Mouse (Mus musculus) midbrain, embryonic 12.5 days (tissue): ENCODE data around the gene Cbarp. TPM values are rescaled to one million over a fixed set of nuclear protein-coding genes. Genes with fewer than 3 reads are reported as not detected.

ENCODE experiments used
- ATAC-seq: fragments of 200-750 bp; cut with Nextera tagmentation; 2 replicates; pipeline ENCODE4 v1.8.0; 2017; ENCODE audit warnings: low read depth, moderate TSS enrichment, moderate library complexity; ENCODE audit not compliant: low FRiP score
- H3K27ac ChIP-seq: fragments of 300-500 bp; sonication (generic); replicated peaks from 2 replicates; pipeline ENCODE4 v1.5.1; 2016; ENCODE audit warnings: mild to moderate bottlenecking
- H3K27me3 ChIP-seq: fragments of 300-500 bp; sonication (generic); 2 replicates; pipeline ENCODE4 v1.6.1; 2016; ENCODE audit warnings: mild to moderate bottlenecking
- H3K36me3 ChIP-seq: fragments of 300-500 bp; sonication (generic); 2 replicates; pipeline ENCODE4 v1.6.1; 2016
- H3K4me1 ChIP-seq: fragments of 300-500 bp; sonication (generic); 2 replicates; pipeline ENCODE4 v1.6.1; 2016
- H3K4me2 ChIP-seq: fragments of 300-500 bp; sonication (generic); replicated peaks from 2 replicates; pipeline ENCODE4 v1.6.1; 2016; ENCODE audit warnings: mild to moderate bottlenecking, moderate library complexity
- H3K4me3 ChIP-seq: fragments of 300-500 bp; sonication (generic); 2 replicates; pipeline ENCODE4 v1.5.1; 2016; ENCODE audit warnings: mild to moderate bottlenecking
- H3K9ac ChIP-seq: fragments of 300-500 bp; sonication (generic); replicated peaks from 2 replicates; pipeline ENCODE4 v1.6.1; 2016; ENCODE audit warnings: mild to moderate bottlenecking, moderate library complexity
- H3K9me3 ChIP-seq: fragments of 300-500 bp; sonication (generic); 2 replicates; pipeline ENCODE4 v1.6.1; 2016; ENCODE audit warnings: mild to moderate bottlenecking
- WGBS: fragments of 180-500 bp; shearing (Covaris S2); methylation state at CpG from one replicate; pipeline ENCODE4 v1.1.7; 2016; 5-methylcytosine and 5-hydroxymethylcytosine counted together
- polyA plus RNA-seq: library from polyadenylated mRNA; unstranded; fragments of >200 nt; fragmentation: Nextera tagmentation; extraction: Ambion mirVana; gene quantifications from 2 replicates; pipeline ENCODE4 v1.2.1, GENCODE M21; 2016

Cbarp gene
- polyA plus RNA-seq, 1 experiment from 2014 or later = 19.3 TPM

GRCm38 (mm10) chr10:80138553-80139438 is 1.8 kb downstream of the Cbarp start, which contains the start of gene Atp5d:
TSS of gene Atp5d (plus strand) at chr10:80138632.
- peak within 1 kb of the TSS; percentile 66 for H3K4me3 ChIP-seq
- H3K4me2 ChIP-seq = peak within 1 kb of the TSS; percentile 95
- 0 out of 2 replicates have a peak, but pooled peaks have one; percentile 3 for ATAC-seq
- H3K9ac ChIP-seq = peak within 1 kb of the TSS; percentile 86
- H3K9me3 ChIP-seq = no peaks in the 10 kb centered on the region
- peaks cover 61% of the 10 kb centered on the region for H3K4me1 ChIP-seq
- H3K36me3 ChIP-seq = peaks cover 18% of the 10 kb centered on the region
- WGBS = under 1% methylated on average over 63 of the region's 94 CpGs
- peaks cover 38% of the 10 kb centered on the region for H3K27me3 ChIP-seq
- H3K27ac ChIP-seq = peak within 1 kb of the TSS; percentile 91

DNA sequence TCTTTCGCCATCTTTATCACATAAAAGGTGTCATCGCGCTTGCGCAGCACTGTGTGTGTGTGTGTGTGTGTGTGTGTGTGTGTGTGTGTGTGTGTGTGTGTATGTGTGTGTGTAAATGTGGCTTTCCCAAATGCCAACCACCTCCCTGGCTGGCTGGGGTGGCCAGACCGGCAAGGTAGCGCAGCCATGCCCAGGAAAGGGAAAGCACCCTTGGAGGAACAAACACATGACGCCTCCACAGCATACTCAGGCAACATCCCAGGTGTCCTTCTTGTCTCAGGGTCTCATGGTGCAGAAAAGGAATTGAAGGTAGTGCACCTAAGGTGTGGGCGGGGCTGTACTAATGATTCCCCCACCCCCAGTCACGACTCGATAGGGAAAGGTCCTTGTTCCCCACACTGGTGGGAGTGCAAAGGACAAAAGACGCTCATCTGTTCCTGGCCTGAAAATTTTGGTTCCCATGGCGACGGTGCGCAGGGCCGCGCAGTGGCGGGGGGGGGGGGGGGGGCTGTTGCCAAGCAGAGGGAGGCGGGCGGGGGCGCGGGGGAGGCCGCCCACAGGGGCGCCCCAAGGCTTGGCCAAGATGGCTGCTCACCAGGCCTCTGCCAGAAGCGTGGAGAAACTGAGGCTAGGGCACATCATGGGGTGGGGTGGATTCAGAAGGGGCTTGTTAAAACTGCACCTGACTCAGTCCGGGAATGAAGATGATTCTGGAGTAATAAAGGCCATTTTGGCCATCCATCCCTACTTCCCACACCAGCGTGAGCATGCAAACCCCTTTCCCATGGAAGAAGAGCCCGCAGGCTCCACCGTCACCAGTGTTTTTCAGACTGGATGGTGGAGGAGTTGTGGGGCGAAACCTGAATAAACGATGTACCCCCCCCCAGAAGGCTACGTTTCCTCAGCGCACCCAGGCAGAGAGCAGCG is 2.7 kb downstream of the Cbarp start:
- peaks cover 24% of the 10 kb centered on the region for H3K36me3 ChIP-seq
- peak overlapping the region; percentile 86 for H3K9ac ChIP-seq
- ATAC-seq = no peak
- 4% methylated on average over 31 of the region's 33 CpGs for WGBS
- peaks cover 44% of the 10 kb centered on the region for H3K27me3 ChIP-seq
- H3K27ac ChIP-seq = peak overlapping the region; percentile 91
- H3K9me3 ChIP-seq = no peaks in the 10 kb centered on the region
- H3K4me3 ChIP-seq = peak overlapping the region; percentile 66
- H3K4me1 ChIP-seq = peaks cover 60% of the 10 kb centered on the region
- H3K4me2 ChIP-seq = peak overlapping the region; percentile 95

DNA sequence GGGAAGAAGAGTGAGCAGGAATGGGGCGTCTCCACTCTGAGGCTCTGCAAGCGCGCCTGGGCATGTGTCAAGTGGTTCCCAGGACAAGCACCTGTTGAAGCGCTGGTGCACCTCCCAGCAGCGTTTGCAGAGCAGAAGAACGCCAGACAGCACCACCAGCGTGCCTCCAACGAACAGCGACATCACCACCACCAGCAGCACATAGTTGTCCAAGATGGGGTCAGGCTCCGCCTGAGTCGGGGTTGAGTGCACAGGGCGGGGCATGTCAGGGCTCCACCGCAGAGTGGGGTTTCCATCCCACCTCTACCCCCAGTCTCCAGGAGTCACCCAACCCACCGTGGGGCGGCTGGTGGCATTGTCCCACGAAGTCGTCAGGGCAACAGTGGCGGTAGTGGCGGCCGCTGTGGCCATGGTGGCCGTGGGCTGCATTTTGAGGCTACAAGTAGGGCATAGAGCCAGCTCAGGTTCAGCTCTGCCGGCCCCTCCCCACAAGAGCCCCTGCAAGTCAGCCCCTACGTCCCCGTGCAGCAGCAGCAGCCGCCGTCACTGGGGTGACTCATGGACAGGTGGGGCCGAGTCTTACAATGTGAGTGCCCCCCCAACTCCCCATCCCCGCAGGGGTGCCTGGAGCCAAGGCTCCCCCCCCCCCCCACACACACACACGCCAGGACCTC is 3.5 kb downstream of the Cbarp start:
- ATAC-seq = no peak
- H3K4me1 ChIP-seq = peaks cover 57% of the 10 kb centered on the region
- H3K27ac ChIP-seq = peak overlapping the region; percentile 91
- WGBS = 3% methylated on average over 28 of the region's 29 CpGs
- peak overlapping the region; percentile 95 for H3K4me2 ChIP-seq
- H3K36me3 ChIP-seq = peaks cover 32% of the 10 kb centered on the region
- peaks cover 52% of the 10 kb centered on the region for H3K27me3 ChIP-seq
- peak overlapping the region; percentile 86 for H3K9ac ChIP-seq
- H3K9me3 ChIP-seq = no peaks in the 10 kb centered on the region
- H3K4me3 ChIP-seq = peak overlapping the region; percentile 66

- H3K36me3 ChIP-seq = peaks cover 39% of the 10 kb centered on the region
- H3K4me1 ChIP-seq = peaks cover 60% of the 10 kb centered on the region
- no peaks in the 10 kb centered on the region for H3K9me3 ChIP-seq
- peak overlapping the region; percentile 86 for H3K9ac ChIP-seq
- no peak overlapping the region for H3K27ac ChIP-seq
- H3K4me3 ChIP-seq = peak overlapping the region; percentile 66
- WGBS = 14% methylated on average over 49 of the region's 49 CpGs
- H3K27me3 ChIP-seq = peaks cover 60% of the 10 kb centered on the region
- no peak for ATAC-seq
- H3K4me2 ChIP-seq = peak overlapping the region; percentile 95
These were observed 4.3 kb downstream of the Cbarp start for GRCm38 (mm10) chr10:80136179-80136951.

GRCm38 (mm10) chr10:80135641-80136040 is 5.0 kb downstream of the Cbarp start:
- WGBS = 93% methylated on average over 1 of the region's 1 CpGs

GRCm38 (mm10) chr10:80135161-80135560 is 5.5 kb downstream of the Cbarp start:
- no peak overlapping the region for H3K9ac ChIP-seq
- H3K36me3 ChIP-seq = peaks cover 51% of the 10 kb centered on the region
- H3K4me3 ChIP-seq = no peak overlapping the region
- peaks cover 69% of the 10 kb centered on the region for H3K27me3 ChIP-seq
- H3K4me1 ChIP-seq = peaks cover 56% of the 10 kb centered on the region
- WGBS = 94% methylated on average over 10 of the region's 10 CpGs
- no peak for ATAC-seq
- no peak overlapping the region for H3K27ac ChIP-seq
- H3K4me2 ChIP-seq = no peak overlapping the region
- H3K9me3 ChIP-seq = no peaks in the 10 kb centered on the region

More at GRCm38 (mm10) chr10:80135641-80136040, 5.0 kb downstream of the Cbarp start:
- Histone ChIP-seq H3K4me3 (no peak overlapping the region), H3K9ac (no peak overlapping the region), H3K36me3 (peaks cover 46% of the 10 kb centered on the region), H3K27ac (no peak overlapping the region), H3K4me2 (no peak overlapping the region), H3K27me3 (peaks cover 67% of the 10 kb centered on the region), H3K4me1 (peaks cover 59% of the 10 kb centered on the region), H3K9me3 (no peaks in the 10 kb centered on the region)
- ATAC-seq = no peak

- Histone ChIP-seq H3K36me3 (peaks cover 58% of the 10 kb centered on the region), H3K9ac (no peak overlapping the region), H3K9me3 (no peaks in the 10 kb centered on the region), H3K4me1 (peaks cover 54% of the 10 kb centered on the region), H3K27me3 (peaks cover 73% of the 10 kb centered on the region), H3K27ac (no peak overlapping the region), H3K4me2 (no peak overlapping the region), H3K4me3 (no peak overlapping the region)
- no peak for ATAC-seq
- 90% methylated on average over 9 of the region's 9 CpGs for WGBS
These were observed 6.2 kb downstream of the Cbarp start for GRCm38 (mm10) chr10:80134421-80134820.

- Histone ChIP-seq H3K36me3 (peaks cover 69% of the 10 kb centered on the region), H3K4me1 (peaks cover 46% of the 10 kb centered on the region), H3K4me2 (no peak overlapping the region), H3K9me3 (no peaks in the 10 kb centered on the region), H3K4me3 (no peak overlapping the region), H3K27ac (no peak overlapping the region), H3K9ac (no peak overlapping the region), H3K27me3 (peaks cover 71% of the 10 kb centered on the region)
- no peak for ATAC-seq
- WGBS = 76% methylated on average over 8 of the region's 8 CpGs
These were observed 7.3 kb downstream of the Cbarp start for GRCm38 (mm10) chr10:80133226-80133849.

GRCm38 (mm10) chr10:80131952-80132350 is 8.7 kb downstream of the Cbarp start:
- Histone ChIP-seq H3K4me2 (peak overlapping the region; percentile 34), H3K4me3 (peak overlapping the region; percentile 6; the same call in 1 of the 2 replicates)

DNA sequence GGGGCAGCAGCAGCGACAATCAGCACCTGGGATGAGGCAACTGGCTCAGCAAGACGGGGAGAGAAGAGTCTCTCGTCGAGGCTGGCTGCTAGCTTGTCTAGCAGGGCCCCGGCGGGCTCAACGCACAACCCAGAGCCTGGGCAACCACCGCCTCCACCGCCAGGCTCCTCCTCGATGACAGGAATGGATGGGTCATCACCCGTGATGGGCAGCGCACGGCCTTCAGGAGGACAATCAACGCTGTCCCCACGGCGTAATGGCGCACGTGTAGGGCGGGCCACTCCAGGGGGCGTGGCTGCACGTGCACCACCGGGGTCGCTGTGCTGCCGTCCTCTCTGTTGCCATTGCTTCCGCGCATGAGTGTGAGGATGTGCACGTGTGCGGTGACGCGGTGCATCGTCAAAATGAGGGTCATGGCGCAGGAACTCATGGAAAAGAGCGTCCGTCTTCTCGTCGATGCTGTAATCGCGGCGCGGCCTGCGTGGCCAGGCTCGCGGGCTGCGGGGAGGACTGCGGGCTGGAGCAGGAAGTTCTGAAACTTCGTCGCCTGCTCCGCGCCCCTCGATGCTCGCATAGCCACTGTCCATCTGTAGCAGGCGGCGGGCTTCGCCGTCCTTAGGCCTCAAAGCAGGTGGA is 9.2 kb downstream of the Cbarp start:
- peaks cover 27% of the 10 kb centered on the region for H3K4me1 ChIP-seq
- peak overlapping the region; percentile 34 for H3K4me2 ChIP-seq
- ATAC-seq = peak; percentile 25; the same call in 1 of the 2 replicates
- H3K27ac ChIP-seq = no peak overlapping the region
- WGBS = 11% methylated on average over 51 of the region's 55 CpGs
- no peaks in the 10 kb centered on the region for H3K9me3 ChIP-seq
- peak overlapping the region; percentile 17; the same call in 1 of the 2 replicates for H3K9ac ChIP-seq
- H3K27me3 ChIP-seq = peaks cover 58% of the 10 kb centered on the region
- peaks cover 88% of the 10 kb centered on the region for H3K36me3 ChIP-seq
- H3K4me3 ChIP-seq = peak overlapping the region; percentile 6; the same call in 1 of the 2 replicates

More at GRCm38 (mm10) chr10:80131952-80132350, 8.7 kb downstream of the Cbarp start:
- Histone ChIP-seq H3K9me3 (no peaks in the 10 kb centered on the region), H3K4me1 (peaks cover 32% of the 10 kb centered on the region), H3K36me3 (peaks cover 83% of the 10 kb centered on the region), H3K27ac (no peak overlapping the region), H3K9ac (peak overlapping the region; percentile 17; the same call in 1 of the 2 replicates), H3K27me3 (peaks cover 63% of the 10 kb centered on the region)
- no peak for ATAC-seq
- WGBS = 31% methylated on average over 21 of the region's 27 CpGs
